Mouse (Mus musculus): ENCODE measurements at regions not wholly inside any gene's neighbourhood (a gene's known extent, or its start where the extent isn't known, plus 50 kb on each side); places are given as distances from the start of the nearest gene placed in this dataset.

GRCm38 (mm10) chr3:18928401-18929104, 699.9 kb downstream of the 1700064H15Rik start:
- no peak for DNase-seq (ENCODE audit: low spot score in 2 of 2)

- DNase-seq (ENCODE audit: low spot score in 2 of 2), result no peak
Measured at GRCm38 (mm10) chr3:18929105-18929492, 699.4 kb downstream of the 1700064H15Rik start.

- peak; percentile 19 to 64 for DNase-seq (ENCODE audit: low spot score in 2 of 2)
Measured at GRCm38 (mm10) chr3:18932983-18933726, 695.3 kb downstream of the 1700064H15Rik start.

- DNase-seq (ENCODE audit: low spot score in 2 of 2), result no peak
Measured at GRCm38 (mm10) chr3:18934891-18935290, 693.6 kb downstream of the 1700064H15Rik start.

GRCm38 (mm10) chr3:18937333-18938122, 690.9 kb downstream of the 1700064H15Rik start:
- no peak for DNase-seq (ENCODE audit: low spot score in 2 of 2)

GRCm38 (mm10) chr3:18941301-18942177, 686.9 kb downstream of the 1700064H15Rik start:
- peak; percentile 80 to 90 for DNase-seq (ENCODE audit: low spot score in 2 of 2)

GRCm38 (mm10) chr3:18960341-18960740, 668.1 kb downstream of the 1700064H15Rik start:
- no peak for DNase-seq (ENCODE audit: low spot score in 2 of 2)

- no peak for DNase-seq (ENCODE audit: low spot score in 2 of 2)
Measured at GRCm38 (mm10) chr3:18988662-18989061, 639.8 kb downstream of the 1700064H15Rik start.

- DNase-seq (ENCODE audit: low spot score in 2 of 2), result peak in 1 of 2 experiments; percentile 34
Measured at GRCm38 (mm10) chr3:18989577-18990240, 638.8 kb downstream of the 1700064H15Rik start.

- no peak for DNase-seq (ENCODE audit: low spot score in 2 of 2)
Measured at GRCm38 (mm10) chr3:19000179-19000578, 628.3 kb downstream of the 1700064H15Rik start.

GRCm38 (mm10) chr3:19002056-19002455, 626.4 kb downstream of the 1700064H15Rik start:
- peak in 1 of 2 experiments; percentile 33 for DNase-seq (ENCODE audit: low spot score in 2 of 2)

- no peak for DNase-seq (ENCODE audit: low spot score in 2 of 2)
Measured at GRCm38 (mm10) chr3:19004792-19005191, 623.7 kb downstream of the 1700064H15Rik start.

GRCm38 (mm10) chr3:19044566-19044965, 583.9 kb downstream of the 1700064H15Rik start:
- DNase-seq (ENCODE audit: low spot score in 2 of 2), result no peak

- DNase-seq (ENCODE audit: low spot score in 2 of 2), result no peak
Measured at GRCm38 (mm10) chr3:19045933-19046332, 582.5 kb downstream of the 1700064H15Rik start.

- DNase-seq (ENCODE audit: low spot score in 2 of 2), result no peak
Measured at GRCm38 (mm10) chr3:19046610-19047009, 581.9 kb downstream of the 1700064H15Rik start.

GRCm38 (mm10) chr3:19055961-19056360, 572.5 kb downstream of the 1700064H15Rik start:
- DNase-seq (ENCODE audit: low spot score in 2 of 2), result peak; percentile 31 to 76

GRCm38 (mm10) chr3:19056623-19057022, 571.9 kb downstream of the 1700064H15Rik start:
- no peak for DNase-seq (ENCODE audit: low spot score in 2 of 2)

- peak in 1 of 2 experiments; percentile 11 for DNase-seq (ENCODE audit: low spot score in 2 of 2)
Measured at GRCm38 (mm10) chr3:19059906-19060870, 568.3 kb downstream of the 1700064H15Rik start.
